Mouse (Mus musculus) layer of hippocampus, adult 9-11 months (tissue): ENCODE results near the gene Mettl23.
"Not testable (repeated sequence)": the region's sequence is repeated elsewhere in the genome, so short reads cannot be mapped to it uniquely, and the experiment has no call there.

Experiments used
- DNase-seq: peaks from one replicate; pipeline ENCODE4 v3.0.0; 2022

Gene Mettl23

GRCm38 (mm10) chr11:116848086-116848876, 5.2 kb downstream of the Mettl23 start:
- no peak for DNase-seq

- not testable (repeated sequence) for DNase-seq
These were observed 5.8 kb downstream of the Mettl23 start for GRCm38 (mm10) chr11:116848877-116849178.

- no peak for DNase-seq
These were observed 6.5 kb downstream of the Mettl23 start for GRCm38 (mm10) chr11:116849587-116849986.

GRCm38 (mm10) chr11:116850085-116850484, 7.0 kb downstream of the Mettl23 start:
- DNase-seq, result no peak

- DNase-seq, result no peak
These were observed 7.9 kb downstream of the Mettl23 start for GRCm38 (mm10) chr11:116850833-116851477.

GRCm38 (mm10) chr11:116851576-116852290, 8.7 kb downstream of the Mettl23 start:
- no peak for DNase-seq

- DNase-seq, result peak; percentile 70
These were observed 9.3 kb downstream of the Mettl23 start, which contains the start of gene Mfsd11 for GRCm38 (mm10) chr11:116852291-116852890. Mfsd11 (plus strand) TSS chr11:116852440.

- peak; percentile 97 for DNase-seq
These were observed 9.9 kb downstream of the Mettl23 start, which contains the start of gene Srsf2 for GRCm38 (mm10) chr11:116852891-116853511. Srsf2 (minus strand) TSS chr11:116853094.

GRCm38 (mm10) chr11:116853512-116853928, 10.4 kb downstream of the Mettl23 start:
- peak; percentile 97 for DNase-seq

- DNase-seq, result no peak
These were observed 11.2 kb downstream of the Mettl23 start for GRCm38 (mm10) chr11:116854279-116854678.

GRCm38 (mm10) chr11:116857183-116857850, 14.2 kb downstream of the Mettl23 start:
- DNase-seq, result no peak

GRCm38 (mm10) chr11:116864444-116864843, 21.4 kb downstream of the Mettl23 start:
- no peak for DNase-seq

- no peak for DNase-seq
These were observed 23.0 kb downstream of the Mettl23 start for GRCm38 (mm10) chr11:116865945-116866585.

- DNase-seq, result peak; percentile 70
These were observed 25.1 kb downstream of the Mettl23 start for GRCm38 (mm10) chr11:116868129-116868528.

GRCm38 (mm10) chr11:116869223-116869622, 26.1 kb downstream of the Mettl23 start:
- DNase-seq, result no peak

- no peak for DNase-seq
These were observed 26.6 kb downstream of the Mettl23 start for GRCm38 (mm10) chr11:116869641-116870040.

GRCm38 (mm10) chr11:116871538-116871937, 28.5 kb downstream of the Mettl23 start:
- no peak for DNase-seq

- DNase-seq, result peak; percentile 67
These were observed 30.9 kb downstream of the Mettl23 start for GRCm38 (mm10) chr11:116873987-116874386.

- DNase-seq, result no peak
These were observed 35.4 kb downstream of the Mettl23 start for GRCm38 (mm10) chr11:116878454-116878853.

GRCm38 (mm10) chr11:116880839-116881238, 37.8 kb downstream of the Mettl23 start:
- DNase-seq, result no peak

GRCm38 (mm10) chr11:116881440-116881839, 38.4 kb downstream of the Mettl23 start:
- peak; percentile 28 for DNase-seq

- no peak for DNase-seq
These were observed 39.4 kb downstream of the Mettl23 start for GRCm38 (mm10) chr11:116882446-116882845.
